Mouse (Mus musculus) ES-Bruce4 (cell line): Measurements from ENCODE around the gene Cpne9.

ENCODE experiments used
- CTCF ChIP-seq: IDR thresholded peaks from one replicate; pipeline ENCODE4 v1.8.1; 2011; ENCODE audit warnings: low read depth, low read length
- EP300 ChIP-seq: IDR thresholded peaks from 2 replicates; pipeline ENCODE4 v1.6.1; 2011; ENCODE audit warnings: low read depth, low read length; ENCODE audit not compliant: insufficient read depth

DNA sequence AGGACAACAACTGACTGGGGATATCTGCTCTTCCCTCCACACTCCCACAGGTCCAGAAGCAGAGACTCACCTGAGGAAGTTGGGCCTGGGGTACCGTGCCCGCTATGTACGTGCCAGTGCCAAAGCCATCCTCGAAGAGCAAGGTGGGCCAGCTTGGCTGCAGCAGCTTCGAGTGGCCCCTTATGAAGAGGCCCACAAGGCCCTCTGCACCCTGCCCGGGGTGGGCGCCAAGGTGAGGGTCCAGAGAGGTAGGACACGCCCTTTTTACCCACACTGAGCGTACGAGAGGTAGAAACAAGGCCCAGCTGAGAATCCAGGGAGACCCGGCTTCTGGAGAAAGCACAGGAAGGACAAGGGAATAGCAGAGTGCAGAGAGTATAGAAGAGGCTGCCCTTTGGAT is 49.6 kb downstream of the Cpne9 start:
- TF ChIP-seq CTCF (no peak), EP300 (no peak)
